Mouse (Mus musculus) intestine, embryonic 15.5 days (tissue): ENCODE measurements at regions not wholly inside any gene's neighbourhood (a gene's known extent, or its start where the extent isn't known, plus 50 kb on each side); places are given as distances from the start of the nearest gene placed in this dataset.

ENCODE experiments used
- ATAC-seq: fragments of 200-750 bp; cut with Nextera tagmentation; 2 replicates; pipeline ENCODE4 v1.8.0; 2017; ENCODE audit warnings: moderate TSS enrichment, moderate library complexity
- H3K27ac ChIP-seq: fragments of 300-500 bp; sonication (generic); 2 replicates; pipeline ENCODE4 v1.5.1; 2015; ENCODE audit warnings: mild to moderate bottlenecking, inconsistent platforms
- H3K27me3 ChIP-seq: fragments of 300-500 bp; sonication (generic); replicated peaks from 2 replicates; pipeline ENCODE4 v1.6.1; 2015; ENCODE audit warnings: inconsistent platforms
- H3K36me3 ChIP-seq: fragments of 300-500 bp; sonication (generic); 2 replicates; pipeline ENCODE4 v1.6.1; 2015; ENCODE audit warnings: inconsistent platforms
- H3K4me1 ChIP-seq: fragments of 300-500 bp; sonication (generic); replicated peaks from 2 replicates; pipeline ENCODE4 v1.6.1; 2015; ENCODE audit warnings: inconsistent platforms
- H3K4me2 ChIP-seq: fragments of 300-500 bp; sonication (generic); replicated peaks from 2 replicates; pipeline ENCODE4 v1.6.1; 2015; ENCODE audit warnings: mild to moderate bottlenecking, inconsistent platforms
- H3K4me3 ChIP-seq: fragments of 300-500 bp; sonication (generic); replicated peaks from 2 replicates; pipeline ENCODE4 v1.5.1; 2015; ENCODE audit warnings: inconsistent platforms
- H3K9ac ChIP-seq: fragments of 300-500 bp; sonication (generic); 2 replicates; pipeline ENCODE4 v1.6.1; 2015; ENCODE audit warnings: inconsistent platforms
- H3K9me3 ChIP-seq: fragments of 300-500 bp; sonication (generic); 2 replicates; pipeline ENCODE4 v1.6.1; 2016; ENCODE audit warnings: inconsistent platforms
- WGBS: fragments of 180-500 bp; shearing (Covaris S2); methylation state at CpG from one replicate; pipeline ENCODE4 v1.1.7; 2015; 5-methylcytosine and 5-hydroxymethylcytosine counted together

DNA sequence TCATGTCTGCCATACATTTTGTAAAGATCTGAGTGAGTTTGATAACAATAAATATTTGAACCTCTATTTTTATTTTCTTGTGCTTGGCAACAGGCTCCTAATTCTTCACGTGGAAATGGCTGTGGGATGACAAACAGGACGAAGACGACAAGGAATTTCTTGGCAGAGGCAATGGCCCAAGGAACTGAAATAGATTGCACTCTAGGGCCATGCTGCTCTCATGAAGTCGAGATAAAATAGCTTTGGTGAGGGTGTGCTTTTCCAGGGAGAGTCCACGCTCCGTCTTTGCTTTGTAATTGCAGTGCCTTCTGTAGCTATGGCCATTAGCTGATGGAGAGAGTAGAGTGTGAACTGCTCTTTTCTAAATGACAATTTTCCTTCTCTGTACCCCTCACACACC is 50.9 kb upstream of the 1810046K07Rik start:
- WGBS: 59% methylated on average over 6 of the region's 6 CpGs
- H3K27ac ChIP-seq: no peak overlapping the region
- H3K36me3 ChIP-seq: no peaks in the 10 kb centered on the region
- H3K4me3 ChIP-seq: no peak overlapping the region
- no peak overlapping the region for H3K4me2 ChIP-seq
- H3K9ac ChIP-seq: no peak overlapping the region
- H3K27me3 ChIP-seq: no peaks in the 10 kb centered on the region
- H3K9me3 ChIP-seq: no peaks in the 10 kb centered on the region
- no peak for ATAC-seq
- no peaks in the 10 kb centered on the region for H3K4me1 ChIP-seq

DNA sequence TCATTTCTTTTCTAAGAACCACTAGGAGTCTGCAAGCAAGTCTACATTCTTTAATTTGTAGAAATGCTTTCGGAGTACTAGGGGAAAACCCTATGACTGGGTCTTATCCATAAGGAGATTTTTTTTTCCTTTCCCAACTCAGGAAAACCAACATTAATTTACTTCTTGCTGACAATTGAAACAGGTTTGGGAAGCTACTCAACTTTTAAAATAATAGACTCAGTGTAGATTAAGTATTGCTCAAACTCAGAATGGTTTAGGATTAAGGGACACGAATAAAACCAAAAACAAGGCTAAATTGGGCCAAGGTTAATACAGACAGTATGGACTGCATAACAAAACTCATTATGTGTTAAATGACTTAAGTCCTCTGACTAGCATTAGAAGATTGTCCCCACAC is 65.2 kb upstream of the 1810046K07Rik start:
- Histone ChIP-seq H3K9ac (no peak overlapping the region), H3K4me2 (no peak overlapping the region), H3K27ac (no peak overlapping the region), H3K36me3 (no peaks in the 10 kb centered on the region), H3K4me3 (no peak overlapping the region), H3K9me3 (no peaks in the 10 kb centered on the region), H3K27me3 (no peaks in the 10 kb centered on the region), H3K4me1 (no peaks in the 10 kb centered on the region)
- WGBS: 78% methylated on average over 2 of the region's 2 CpGs
- no peak for ATAC-seq

DNA sequence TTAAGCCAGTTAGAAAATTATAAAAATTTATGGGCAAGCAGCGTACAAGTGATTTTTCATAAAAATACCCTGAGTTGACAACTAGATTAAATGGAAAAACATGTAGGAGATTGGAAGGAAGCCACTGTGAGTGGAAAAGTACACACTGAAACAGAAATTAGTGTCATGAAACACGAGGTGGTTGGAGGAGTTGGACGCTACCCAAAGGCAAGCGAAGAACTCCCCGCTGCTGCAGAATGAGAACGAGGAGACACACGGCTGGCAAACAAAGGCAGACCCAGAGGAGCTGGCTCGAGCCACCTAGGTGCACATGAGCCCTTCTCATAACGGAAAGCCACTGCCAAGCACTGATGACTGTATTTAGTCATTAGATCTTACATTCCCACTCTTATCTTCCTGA is 65.7 kb upstream of the 1810046K07Rik start:
- Histone ChIP-seq H3K4me1 (no peaks in the 10 kb centered on the region), H3K27me3 (no peaks in the 10 kb centered on the region), H3K9me3 (no peaks in the 10 kb centered on the region), H3K4me3 (no peak overlapping the region), H3K4me2 (no peak overlapping the region), H3K9ac (no peak overlapping the region), H3K27ac (no peak overlapping the region), H3K36me3 (no peaks in the 10 kb centered on the region)
- WGBS: 51% methylated on average over 9 of the region's 9 CpGs
- no peak for ATAC-seq

DNA sequence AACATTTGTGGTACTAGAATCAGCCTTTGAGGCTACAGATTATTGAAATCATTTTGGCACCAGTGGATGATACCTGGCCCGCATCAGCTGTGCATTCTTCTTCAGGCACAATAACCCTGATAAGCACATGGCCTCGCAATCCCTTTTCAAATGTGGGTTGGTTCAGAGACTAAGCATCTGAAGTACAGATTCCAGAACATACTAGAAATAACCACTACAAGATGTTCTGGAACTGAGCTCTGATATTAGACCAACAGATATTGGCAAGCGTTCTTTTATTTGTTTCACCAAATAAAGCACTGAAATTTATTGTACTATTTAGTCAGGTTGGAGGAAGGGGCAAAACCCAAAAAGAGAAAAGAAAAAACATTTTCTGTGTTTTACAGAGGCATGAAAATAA is 68.1 kb upstream of the 1810046K07Rik start:
- no peaks in the 10 kb centered on the region for H3K27me3 ChIP-seq
- no peak overlapping the region for H3K27ac ChIP-seq
- no peak overlapping the region for H3K4me3 ChIP-seq
- no peak overlapping the region for H3K4me2 ChIP-seq
- H3K4me1 ChIP-seq: no peaks in the 10 kb centered on the region
- no peaks in the 10 kb centered on the region for H3K36me3 ChIP-seq
- no peak for ATAC-seq
- WGBS: 90% methylated on average over 3 of the region's 3 CpGs
- H3K9me3 ChIP-seq: no peaks in the 10 kb centered on the region
- H3K9ac ChIP-seq: no peak overlapping the region

DNA sequence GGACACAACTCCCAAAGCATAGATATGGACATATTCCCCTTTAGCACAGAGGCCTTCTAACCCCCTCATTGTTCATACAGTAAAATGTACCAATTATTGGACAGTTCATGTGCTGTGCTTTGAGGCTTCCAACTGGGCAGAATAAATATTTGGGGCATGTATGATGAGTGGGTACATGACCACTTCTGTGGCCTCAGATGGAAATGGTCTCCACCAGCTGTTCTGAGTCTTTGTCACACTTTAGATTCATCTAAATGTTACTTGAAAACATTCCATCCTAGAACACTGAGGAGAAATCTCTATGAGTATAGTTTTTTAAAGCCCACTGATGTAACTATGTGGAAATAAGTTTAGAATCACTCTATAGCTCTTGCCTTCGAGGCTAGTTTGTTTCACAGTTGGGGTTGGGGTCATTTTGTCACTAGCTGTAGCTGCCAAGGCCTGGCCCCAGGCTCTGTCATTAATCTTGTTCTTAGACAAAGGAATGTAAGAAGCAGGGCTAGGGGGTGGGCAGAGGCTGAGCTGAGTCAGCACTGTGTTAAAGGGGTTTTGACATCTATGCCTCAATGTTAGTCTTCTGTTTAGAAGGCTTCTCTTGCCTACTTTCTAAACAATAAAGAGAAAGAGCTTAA is 69.0 kb upstream of the 1810046K07Rik start:
- Histone ChIP-seq H3K9ac (no peak overlapping the region), H3K9me3 (no peaks in the 10 kb centered on the region), H3K36me3 (no peaks in the 10 kb centered on the region), H3K27ac (no peak overlapping the region), H3K4me3 (no peak overlapping the region), H3K4me1 (no peaks in the 10 kb centered on the region), H3K27me3 (no peaks in the 10 kb centered on the region), H3K4me2 (no peak overlapping the region)
- 20% methylated on average over 1 of the region's 1 CpGs for WGBS
- no peak for ATAC-seq

DNA sequence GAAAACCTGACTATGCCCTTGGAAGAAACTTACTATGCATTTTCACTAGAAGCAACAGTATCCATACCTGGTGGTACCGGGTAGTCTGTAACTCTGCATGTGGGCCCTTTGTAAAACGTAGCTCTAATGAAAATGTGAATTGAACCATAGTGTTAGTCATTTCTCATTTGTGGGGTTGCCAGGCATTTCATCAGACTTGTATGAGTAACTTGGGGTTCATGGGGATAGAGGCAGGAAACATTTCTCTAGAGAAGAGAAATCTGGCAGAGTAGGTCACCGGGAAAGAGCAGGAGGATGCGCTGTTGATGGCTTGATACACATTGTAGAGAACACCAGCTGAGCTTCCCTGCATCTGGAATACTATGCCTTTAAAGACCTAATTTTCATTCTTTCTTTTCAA is 70.2 kb upstream of the 1810046K07Rik start:
- no peaks in the 10 kb centered on the region for H3K27me3 ChIP-seq
- H3K9ac ChIP-seq: no peak overlapping the region
- no peaks in the 10 kb centered on the region for H3K9me3 ChIP-seq
- no peak overlapping the region for H3K4me3 ChIP-seq
- no peak for ATAC-seq
- H3K36me3 ChIP-seq: no peaks in the 10 kb centered on the region
- no peak overlapping the region for H3K27ac ChIP-seq
- no peaks in the 10 kb centered on the region for H3K4me1 ChIP-seq
- WGBS: 93% methylated on average over 4 of the region's 4 CpGs
- H3K4me2 ChIP-seq: no peak overlapping the region

DNA sequence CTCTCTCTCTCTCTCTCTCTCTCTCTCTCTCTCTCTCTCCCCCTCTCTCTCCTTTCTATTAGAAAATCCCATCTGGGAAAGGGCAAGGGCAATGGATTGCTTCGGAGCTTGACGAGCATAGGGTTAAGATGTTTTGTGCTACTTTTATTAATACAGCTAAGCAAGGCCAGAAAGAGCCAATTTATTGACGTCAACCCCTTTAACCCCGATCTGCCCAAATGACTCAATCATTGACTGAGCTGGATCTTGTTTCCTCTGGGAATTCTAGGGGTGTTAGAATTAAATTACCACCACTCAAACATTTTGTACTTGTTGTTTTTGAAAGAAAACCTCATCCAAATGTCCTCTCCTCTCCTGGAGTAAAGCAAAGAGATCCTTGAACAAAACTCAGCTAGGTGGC is 70.6 kb upstream of the 1810046K07Rik start:
- Histone ChIP-seq H3K4me2 (no peak overlapping the region), H3K9me3 (no peaks in the 10 kb centered on the region), H3K4me1 (no peaks in the 10 kb centered on the region), H3K27ac (no peak overlapping the region), H3K36me3 (no peaks in the 10 kb centered on the region), H3K27me3 (no peaks in the 10 kb centered on the region), H3K9ac (no peak overlapping the region), H3K4me3 (no peak overlapping the region)
- ATAC-seq: no peak
- 62% methylated on average over 4 of the region's 4 CpGs for WGBS

DNA sequence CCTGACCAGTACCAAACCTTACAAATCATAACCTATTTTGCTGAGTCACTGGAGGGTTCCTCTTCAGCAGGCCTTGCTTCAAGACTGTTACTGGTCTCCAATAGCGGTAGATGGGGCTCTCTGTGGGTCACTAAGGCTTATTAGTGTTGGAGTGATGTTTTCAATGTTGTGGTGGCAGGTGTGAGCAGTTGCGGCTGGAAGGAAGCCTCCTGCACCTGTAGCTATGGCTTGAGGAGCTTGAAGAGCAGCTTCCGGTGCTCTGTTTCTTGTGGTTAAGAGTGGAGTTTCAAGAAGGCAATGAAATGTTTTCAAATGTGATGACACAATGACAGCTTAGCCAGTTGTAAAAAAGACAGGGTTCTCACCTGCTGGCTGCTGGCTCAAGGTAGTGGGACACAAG is 73.1 kb upstream of the 1810046K07Rik start:
- Histone ChIP-seq H3K9me3 (no peaks in the 10 kb centered on the region), H3K36me3 (no peaks in the 10 kb centered on the region), H3K9ac (no peak overlapping the region), H3K27ac (no peak overlapping the region), H3K4me1 (no peaks in the 10 kb centered on the region), H3K4me3 (no peak overlapping the region), H3K27me3 (no peaks in the 10 kb centered on the region), H3K4me2 (no peak overlapping the region)
- WGBS: 90% methylated on average over 3 of the region's 3 CpGs
- no peak for ATAC-seq

DNA sequence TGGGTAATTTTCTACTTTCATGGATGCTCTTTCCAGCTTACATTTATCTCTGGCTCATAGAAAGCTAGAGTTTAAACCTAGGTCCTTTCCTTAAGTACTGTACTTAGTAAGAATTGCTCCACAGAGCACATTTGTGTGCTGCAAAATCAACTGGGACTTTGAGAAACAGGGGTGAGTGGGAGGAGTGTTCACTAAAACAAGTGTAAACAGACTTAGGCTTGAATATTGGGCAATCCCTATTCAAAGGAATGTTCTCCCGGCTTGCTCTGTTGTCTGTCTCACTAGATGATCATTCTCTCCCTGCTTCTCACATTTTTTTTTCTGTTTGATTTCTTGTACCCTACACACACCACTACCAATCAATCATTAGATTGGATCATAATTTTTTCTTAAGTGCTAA is 79.3 kb upstream of the 1810046K07Rik start:
- ATAC-seq: no peak
- Histone ChIP-seq H3K27ac (no peak overlapping the region), H3K4me1 (no peaks in the 10 kb centered on the region), H3K4me2 (no peak overlapping the region), H3K27me3 (no peaks in the 10 kb centered on the region), H3K36me3 (no peaks in the 10 kb centered on the region), H3K4me3 (no peak overlapping the region), H3K9me3 (no peaks in the 10 kb centered on the region), H3K9ac (no peak overlapping the region)
- 23% methylated on average over 1 of the region's 1 CpGs for WGBS

DNA sequence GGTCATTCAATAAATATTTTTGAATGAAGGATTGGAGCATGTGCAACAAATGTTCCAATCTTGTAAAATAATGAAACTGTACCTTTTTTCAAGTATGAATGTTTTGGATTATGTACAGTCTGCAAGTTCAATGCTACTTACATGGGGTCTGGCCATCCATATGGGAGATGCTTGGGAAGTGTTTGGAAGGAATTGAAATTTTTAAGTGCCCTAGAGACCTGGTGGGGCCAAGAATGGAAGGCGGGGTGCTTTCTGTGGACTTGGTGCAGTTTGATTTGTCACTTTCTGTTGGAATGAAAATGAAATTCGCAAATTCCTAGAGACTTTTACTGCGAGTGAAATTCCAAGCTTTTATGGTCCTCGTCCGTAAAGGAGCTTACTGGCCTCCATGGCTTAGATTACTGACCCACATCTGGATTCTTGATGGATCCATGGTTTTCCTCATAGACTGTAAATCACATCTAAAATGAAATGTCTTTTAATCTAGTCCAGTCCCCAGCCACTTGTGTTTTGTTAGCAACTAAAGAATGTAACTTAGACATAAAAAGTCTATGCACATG is 90.3 kb upstream of the 1810046K07Rik start:
- 72% methylated on average over 5 of the region's 5 CpGs for WGBS
- no peak overlapping the region for H3K4me3 ChIP-seq
- no peak overlapping the region for H3K27ac ChIP-seq
- ATAC-seq: no peak
- no peaks in the 10 kb centered on the region for H3K9me3 ChIP-seq
- H3K9ac ChIP-seq: no peak overlapping the region
- no peaks in the 10 kb centered on the region for H3K36me3 ChIP-seq
- no peaks in the 10 kb centered on the region for H3K27me3 ChIP-seq
- no peaks in the 10 kb centered on the region for H3K4me1 ChIP-seq
- H3K4me2 ChIP-seq: no peak overlapping the region

DNA sequence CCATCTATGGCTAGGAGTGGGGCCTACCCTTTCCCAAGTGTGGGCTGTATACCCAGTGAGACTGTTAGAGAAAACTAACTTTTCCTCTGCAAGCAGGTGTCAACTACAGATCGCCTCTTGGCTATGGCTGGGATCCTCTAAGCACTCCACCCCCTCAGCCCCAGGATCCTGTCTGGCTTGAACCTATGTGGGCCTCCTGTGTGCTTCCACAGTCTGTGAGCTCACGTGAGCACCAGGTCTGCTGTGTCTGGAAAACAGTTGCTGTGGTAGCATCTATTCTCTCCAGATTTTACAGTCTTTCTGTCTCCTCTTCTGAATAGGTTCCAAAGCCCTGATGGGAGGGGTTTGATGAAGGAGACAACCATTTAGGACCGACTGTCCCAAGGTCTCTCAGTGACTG is 93.8 kb upstream of the 1810046K07Rik start:
- Histone ChIP-seq H3K27ac (no peak overlapping the region), H3K9me3 (no peaks in the 10 kb centered on the region), H3K4me1 (no peaks in the 10 kb centered on the region), H3K4me3 (no peak overlapping the region), H3K27me3 (no peaks in the 10 kb centered on the region), H3K36me3 (no peaks in the 10 kb centered on the region), H3K9ac (no peak overlapping the region), H3K4me2 (no peak overlapping the region)
- ATAC-seq: no peak
- WGBS: 63% methylated on average over 3 of the region's 3 CpGs

DNA sequence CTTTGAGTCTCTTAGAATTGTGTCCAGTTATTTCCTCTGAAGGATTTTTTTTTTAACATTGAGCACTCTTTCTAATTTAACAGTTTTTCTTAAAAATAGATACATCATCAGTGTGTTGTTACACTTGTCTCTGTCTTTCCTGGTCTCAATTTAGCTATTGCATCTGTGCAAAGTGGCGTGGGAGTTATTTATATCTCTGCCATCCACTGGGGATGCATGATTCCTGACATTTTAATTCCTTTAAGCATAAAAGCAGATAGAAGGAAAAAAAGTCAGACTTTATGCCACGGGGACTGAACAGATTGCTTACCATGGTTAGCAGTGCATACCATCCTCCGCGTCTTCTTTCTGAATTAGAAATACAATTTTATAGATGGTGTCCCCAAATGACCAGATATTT is 94.6 kb upstream of the 1810046K07Rik start:
- no peaks in the 10 kb centered on the region for H3K36me3 ChIP-seq
- H3K4me1 ChIP-seq: no peaks in the 10 kb centered on the region
- no peak for ATAC-seq
- no peaks in the 10 kb centered on the region for H3K27me3 ChIP-seq
- H3K4me2 ChIP-seq: no peak overlapping the region
- H3K9ac ChIP-seq: no peak overlapping the region
- no peak overlapping the region for H3K27ac ChIP-seq
- 85% methylated on average over 4 of the region's 4 CpGs for WGBS
- H3K4me3 ChIP-seq: no peak overlapping the region
- H3K9me3 ChIP-seq: no peaks in the 10 kb centered on the region

DNA sequence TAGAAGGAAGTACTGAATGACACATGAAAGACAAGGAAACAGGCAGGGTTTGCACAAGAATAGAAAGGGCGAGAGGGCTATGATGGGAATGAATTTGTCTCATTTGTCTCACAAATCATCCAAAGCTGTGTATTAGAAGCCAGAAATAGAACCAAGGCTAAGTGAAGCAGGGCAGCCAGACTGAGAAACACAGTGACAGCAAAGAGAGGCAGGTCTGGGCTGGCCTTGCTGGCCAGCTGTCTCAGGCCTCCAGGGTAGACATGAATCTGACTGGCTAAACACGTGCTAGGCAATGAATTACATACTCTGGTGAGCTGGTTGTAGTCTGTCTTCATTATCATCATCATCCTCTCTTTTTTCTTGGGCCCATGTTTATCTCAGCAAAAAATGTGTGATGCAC is 101.7 kb upstream of the 1810046K07Rik start:
- no peak for ATAC-seq
- no peak overlapping the region for H3K4me3 ChIP-seq
- no peak overlapping the region for H3K9ac ChIP-seq
- WGBS: 69% methylated on average over 2 of the region's 2 CpGs
- H3K27ac ChIP-seq: no peak overlapping the region
- H3K9me3 ChIP-seq: no peaks in the 10 kb centered on the region
- no peaks in the 10 kb centered on the region for H3K27me3 ChIP-seq
- H3K4me2 ChIP-seq: no peak overlapping the region
- no peaks in the 10 kb centered on the region for H3K36me3 ChIP-seq
- no peaks in the 10 kb centered on the region for H3K4me1 ChIP-seq
